ENCODE assay signal across 10 mouse cellular contexts in the genomic region with DNA sequence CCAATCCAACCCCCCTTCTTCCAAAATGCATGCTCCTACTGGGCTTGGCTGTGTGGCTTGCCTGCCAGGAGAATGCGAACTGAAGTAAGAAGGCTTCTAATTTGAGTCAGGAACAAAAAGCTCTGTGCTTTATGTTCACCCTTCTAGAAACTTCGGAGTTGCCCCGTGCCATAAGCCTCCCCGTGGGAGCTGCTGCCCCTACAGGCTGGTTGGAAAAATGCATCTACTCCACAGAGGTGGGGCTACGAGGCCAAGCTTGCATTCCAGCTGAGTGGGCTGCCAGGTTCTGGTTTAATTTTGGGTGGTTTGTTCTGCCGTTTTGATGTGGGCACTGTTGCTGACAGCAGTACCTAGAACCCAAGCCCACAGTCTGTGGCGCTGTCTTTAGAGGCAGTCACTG. TPM values are rescaled to one million over a fixed set of nuclear protein-coding genes. Genes with fewer than 3 reads are reported as not detected.
DNase-seq lines count a peak whose midpoint lies in the region; ATAC-seq and TF ChIP-seq lines count a peak whose summit lies in the region.
"Had no signal": no experiment of that assay in that cellular context is flagged by ENCODE, and none has a peak within 500 bp of the region (broad histone marks: within the 10 kb centered on the region; RNA-seq: fewer than 3 reads in every experiment).

No protein-coding gene starts in this region.

- H3K4me1 ChIP-seq in heart, adult 2 months (ENCODE audit: control insufficient read depth, insufficient read depth, low read length): no peaks in the 10 kb centered on the region
- H3K4me1 ChIP-seq in heart, embryonic 11.5 days (ENCODE audit: control insufficient read depth, insufficient read depth, low read length): no peaks in the 10 kb centered on the region
- no peaks in the 10 kb centered on the region for H3K4me1 ChIP-seq in intestine, embryonic 15.5 days (replicated peaks)
- H3K4me1 ChIP-seq: heart, embryonic 15.5 days; midbrain, embryonic 12.5 days had no signal

- no peaks in the 10 kb centered on the region; the same call in 1 of the 2 replicates for H3K9me3 ChIP-seq in heart, embryonic 11.5 days (replicated peaks; ENCODE audit: control insufficient read depth, low read length)
- H3K9me3 ChIP-seq in intestine, embryonic 15.5 days: no peaks in the 10 kb centered on the region
- H3K9me3 ChIP-seq: heart, embryonic 15.5 days; midbrain, embryonic 12.5 days had no signal

- intact Hi-C loops in heart, adult 2 months (cut with DNase I): no loop called here

- H3K79me2 ChIP-seq in heart, adult 2 months (replicated peaks; ENCODE audit: control insufficient read depth, insufficient read depth, low read length): no peaks in the 10 kb centered on the region

- peak; percentile 43 to 56 for DNase-seq in heart, adult 2 months
- peak; percentile 60 for DNase-seq in ovary, postnatal 36 days (ENCODE audit: low spot score)
- DNase-seq in ovary, postnatal 10 days (ENCODE audit: low spot score): no peak
- peak; percentile 43 for DNase-seq in induced T-regulatory cell, adult 2 months (ENCODE audit: low read depth)
- DNase-seq in right cerebral cortex, postnatal 14 days: peak; percentile 45

- no peak overlapping the region for H3K9ac ChIP-seq in heart, adult 2 months (ENCODE audit: low read depth, low read length)
- no peak overlapping the region for H3K9ac ChIP-seq in heart, embryonic 11.5 days (ENCODE audit: low read depth, low read length)
- H3K9ac ChIP-seq in intestine, embryonic 15.5 days: no peak overlapping the region
- H3K9ac ChIP-seq: heart, embryonic 15.5 days; midbrain, embryonic 12.5 days had no signal

- ATAC-seq in heart, embryonic 11.5 days (replicated peaks; ENCODE audit: insufficient number of reproducible peaks, low FRiP score, low TSS enrichment): no peak
- ATAC-seq in common myeloid progenitor, adult 5-6 weeks (replicated peaks; ENCODE audit: low read depth, poor library complexity, severe bottlenecking): peak; percentile 88
- ATAC-seq in intestine, embryonic 15.5 days: no peak

- no peaks in the 10 kb centered on the region for H3K36me3 ChIP-seq in heart, adult 2 months (ENCODE audit: control insufficient read depth, insufficient read depth, low read length)
- no peaks in the 10 kb centered on the region for H3K36me3 ChIP-seq in heart, embryonic 11.5 days (ENCODE audit: control insufficient read depth, insufficient read depth, low read length)
- H3K36me3 ChIP-seq in intestine, embryonic 15.5 days: no peaks in the 10 kb centered on the region
- H3K36me3 ChIP-seq: heart, embryonic 15.5 days; midbrain, embryonic 12.5 days had no signal

- WGBS in heart, adult 2 months: 38% methylated on average over 7 of the region's 7 CpGs
- WGBS in heart, embryonic 11.5 days (ENCODE audit: insufficient replicate concordance): 50% methylated on average over 7 of the region's 7 CpGs
- WGBS in intestine, embryonic 15.5 days: 50% methylated on average over 7 of the region's 7 CpGs

- no peak for TF ChIP-seq EP300 in heart, adult 2 months (IDR thresholded peaks at IDR 0.05; ENCODE audit: insufficient read depth, low read depth, low read length)

- no peak overlapping the region for H3K4me3 ChIP-seq in heart, adult 2 months
- H3K4me3 ChIP-seq in heart, embryonic 11.5 days (ENCODE audit: low read depth, low read length): no peak overlapping the region
- H3K4me3 ChIP-seq in intestine, embryonic 15.5 days (replicated peaks): no peak overlapping the region
- H3K4me3 ChIP-seq: heart, embryonic 15.5 days; midbrain, embryonic 12.5 days had no signal

- no peak overlapping the region for H3K27ac ChIP-seq in heart, adult 2 months
- H3K27ac ChIP-seq in heart, embryonic 11.5 days (ENCODE audit: low read depth, low read length): no peak overlapping the region
- no peak overlapping the region for H3K27ac ChIP-seq in intestine, embryonic 15.5 days
- H3K27ac ChIP-seq: heart, embryonic 15.5 days; midbrain, embryonic 12.5 days had no signal

- no peak overlapping the region for H3K4me2 ChIP-seq in heart, embryonic 11.5 days
- no peak overlapping the region for H3K4me2 ChIP-seq in intestine, embryonic 15.5 days (replicated peaks)
- H3K4me2 ChIP-seq: heart, embryonic 15.5 days; midbrain, embryonic 12.5 days had no signal

- peak; percentile 81 for TF ChIP-seq CTCF in heart, adult 2 months (IDR thresholded peaks at IDR 0.05)

- TF ChIP-seq POLR2A in heart, adult 2 months (IDR thresholded peaks at IDR 0.05; ENCODE audit: insufficient read depth, low read depth, low read length): no peak

- H3K27me3 ChIP-seq in heart, adult 2 months (ENCODE audit: control insufficient read depth, insufficient read depth, low read length): no peaks in the 10 kb centered on the region
- no peaks in the 10 kb centered on the region for H3K27me3 ChIP-seq in heart, embryonic 11.5 days (ENCODE audit: control insufficient read depth, insufficient read depth, low read length)
- H3K27me3 ChIP-seq in intestine, embryonic 15.5 days (replicated peaks): no peaks in the 10 kb centered on the region
- H3K27me3 ChIP-seq: heart, embryonic 15.5 days; midbrain, embryonic 12.5 days had no signal

RNA-seq across cellular contexts. Expression of a gene that starts 14.9 kb away (rescaled TPM):
- 10 to 100 TPM in 1 of 2 experiments, 1 to 10 TPM in 1; 8.0 to 10.6 TPM for total RNA-seq in heart, adult 2 months (2021)
- 14.4 and 18.9 TPM in 2 replicates for polyA plus RNA-seq in heart, adult 2 months (2012; rRNA removed)
- 2.5 and 2.9 TPM in 2 replicates for polyA plus RNA-seq in heart, embryonic 11.5 days (2014; fragmentation: Nextera tagmentation; extraction: Ambion mirVana)
- not detected in 2 replicates for total RNA-seq in common myeloid progenitor, adult 5-6 weeks (2017)
- 8.5 and 9.0 TPM in 2 replicates for polyA plus RNA-seq in intestine, embryonic 15.5 days (2015; fragmentation: Nextera tagmentation; extraction: Ambion mirVana)
